12 mouse cellular contexts compared by ENCODE assay signal in the genomic region with DNA sequence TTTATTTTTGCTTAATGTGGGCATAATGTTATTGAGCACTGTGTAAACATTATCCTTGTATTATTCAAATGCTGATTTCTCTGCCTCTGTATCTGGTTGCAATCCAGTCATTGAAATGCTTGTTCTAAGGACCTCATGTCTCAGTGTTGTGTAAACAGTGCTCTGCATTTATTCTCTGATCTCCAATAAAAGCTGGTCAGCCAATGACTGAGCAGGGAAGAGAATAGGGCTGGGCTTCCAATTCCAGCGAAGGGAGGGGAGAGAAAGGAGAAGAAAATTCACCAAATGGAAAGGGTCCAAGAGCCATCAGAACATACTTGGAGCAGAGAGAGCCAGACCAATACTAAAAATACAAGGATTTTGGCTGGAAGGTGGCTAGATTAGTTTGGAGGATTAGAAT.
"Had no signal": no experiment of that assay in that cellular context is flagged by ENCODE, and none has a peak within 500 bp of the region (broad histone marks: within the 10 kb centered on the region; RNA-seq: fewer than 3 reads in every experiment).

No protein-coding gene starts in this region.

- ATAC-seq: midbrain, embryonic 15.5 days had no signal

- H3K4me1 ChIP-seq: limb, embryonic 13.5 days; midbrain, embryonic 15.5 days had no signal

- H3K36me3 ChIP-seq: limb, embryonic 13.5 days; midbrain, embryonic 10.5 days; midbrain, embryonic 15.5 days had no signal

- H3K27me3 ChIP-seq: limb, embryonic 13.5 days; midbrain, embryonic 15.5 days had no signal

- H3K9me3 ChIP-seq: limb, embryonic 13.5 days; midbrain, embryonic 10.5 days; midbrain, embryonic 15.5 days had no signal

- H3K4me2 ChIP-seq: limb, embryonic 13.5 days; midbrain, embryonic 15.5 days had no signal

- H3K4me3 ChIP-seq: limb, embryonic 13.5 days; midbrain, embryonic 10.5 days; midbrain, embryonic 15.5 days had no signal

- DNase-seq: kidney, adult 11 months; kidney, adult 9 months; kidney, postnatal 14 days; left cerebral cortex, postnatal 4 days; lung, adult 2 months; lung, postnatal 4 days; right cerebral cortex, postnatal 14 days; thymus, postnatal 36 days had no signal

- H3K27ac ChIP-seq: limb, embryonic 13.5 days; liver, embryonic 14.5 days; midbrain, embryonic 10.5 days; midbrain, embryonic 15.5 days had no signal

- H3K9ac ChIP-seq: limb, embryonic 13.5 days; liver, embryonic 14.5 days; midbrain, embryonic 15.5 days had no signal
